Mouse (Mus musculus) lung, postnatal 0 days (tissue): ENCODE data around the gene Dclre1a.

Source experiments
- CTCF ChIP-seq: IDR thresholded peaks from 2 replicates; pipeline ENCODE4 v1.5.1; 2016; ENCODE audit warnings: antibody characterized with exemption, mild to moderate bottlenecking
- EP300 ChIP-seq: IDR thresholded peaks from 2 replicates; pipeline ENCODE4 v1.6.1; 2016; ENCODE audit warnings: antibody characterized with exemption, mild to moderate bottlenecking, control low read depth

- TF ChIP-seq CTCF (no peak), EP300 (no peak)
These were observed 14.6 kb upstream of the Dclre1a start for GRCm38 (mm10) chr19:56562433-56563138.
